Mouse (Mus musculus): Measurements from ENCODE around the gene Bmt2. TPM values are rescaled to one million over a fixed set of nuclear protein-coding genes. Genes with fewer than 3 reads are reported as not detected.

Bmt2 gene
- polyA plus RNA-seq, 1 experiment from 2014 or later = 19.0 TPM

Other genes with a start within 250 kb of the Bmt2 start
- gene Tmem168, start 69.9 kb downstream of the Bmt2 start, polyA plus RNA-seq (2016; fragmentation: Nextera tagmentation; extraction: Ambion mirVana) = 29.1 and 32.9 TPM in 2 replicates
- gene Gpr85, start 162.0 kb upstream of the Bmt2 start, polyA plus RNA-seq (2016; fragmentation: Nextera tagmentation; extraction: Ambion mirVana) = 4.3 and 5.6 TPM in 2 replicates
- 109 and 111 TPM in 2 replicates for gene 2610001J05Rik, start 193.6 kb upstream of the Bmt2 start, polyA plus RNA-seq (2016; fragmentation: Nextera tagmentation; extraction: Ambion mirVana)